ENCODE assay signal across 8 mouse cellular contexts in the genomic region with DNA sequence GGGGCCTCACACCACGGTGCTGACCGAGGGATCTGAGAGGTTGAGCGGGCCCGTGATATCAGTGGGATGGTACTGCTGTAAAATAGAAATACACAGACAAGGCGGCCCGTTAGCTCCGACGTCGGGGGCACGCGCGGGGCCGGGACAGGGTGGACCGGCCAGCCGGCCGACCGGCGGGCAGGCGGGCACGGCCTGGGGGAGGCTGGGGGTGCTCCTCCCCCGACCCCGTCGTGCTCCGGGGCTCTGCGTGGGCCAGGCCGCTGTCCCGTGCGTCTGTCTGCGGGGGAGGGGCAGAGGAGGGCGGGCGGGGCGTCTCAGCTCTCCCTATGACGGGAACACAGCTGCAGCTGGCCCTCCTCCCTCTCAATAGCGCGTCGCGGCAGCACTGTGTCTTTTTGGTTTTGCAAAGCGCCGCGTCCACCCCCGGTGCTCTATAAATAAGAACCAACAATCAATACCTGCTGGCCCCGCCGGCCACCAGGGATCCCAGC. TPM values are rescaled to one million over a fixed set of nuclear protein-coding genes. Genes with fewer than 3 reads are reported as not detected.
DNase-seq lines count a peak whose midpoint lies in the region; ATAC-seq lines count a peak whose summit lies in the region.

No protein-coding gene starts in this region.

- H3K27me3 ChIP-seq in neural tube, embryonic 11.5 days (ENCODE audit: control insufficient read depth, insufficient read depth, low read length) = peaks cover 65% of the 10 kb centered on the region
- H3K27me3 ChIP-seq in forebrain, embryonic 16.5 days (replicated peaks; ENCODE audit: control insufficient read depth, insufficient read depth, low read length) = peaks cover 58% of the 10 kb centered on the region
- peaks cover 59% of the 10 kb centered on the region for H3K27me3 ChIP-seq in intestine, embryonic 16.5 days (replicated peaks; ENCODE audit: control insufficient read depth, insufficient read depth, low read length)

- no peak for ATAC-seq in neural tube, embryonic 11.5 days (ENCODE audit: insufficient read depth, low FRiP score, low TSS enrichment)
- ATAC-seq in forebrain, embryonic 16.5 days = peak; percentile 7; the same call in 1 of the 2 replicates
- 0 out of 2 replicates have a peak, but pooled peaks have one; percentile 11 for ATAC-seq in intestine, embryonic 16.5 days
- no peak for ATAC-seq in megakaryocyte progenitor cell, adult 5-6 weeks (replicated peaks; ENCODE audit: poor library complexity)

- H3K9me3 ChIP-seq in neural tube, embryonic 11.5 days (ENCODE audit: control insufficient read depth, low read length) = no peaks in the 10 kb centered on the region
- no peaks in the 10 kb centered on the region for H3K9me3 ChIP-seq in forebrain, embryonic 16.5 days (ENCODE audit: control insufficient read depth, low read length)
- no peaks in the 10 kb centered on the region for H3K9me3 ChIP-seq in intestine, embryonic 16.5 days (ENCODE audit: control insufficient read depth, low read length)

- peak; percentile 15 for DNase-seq in neural tube, embryonic 11.5 days (ENCODE audit: low spot score)
- DNase-seq in neural tube, embryonic 10.5 days (ENCODE audit: extremely low spot score, low spot score) = no peak
- DNase-seq in lung, postnatal 36 days = peak; percentile 46
- no peak for DNase-seq in adrenal gland, postnatal 14 days
- no peak for DNase-seq in cerebellum, adult 9-11 months

- no peak overlapping the region for H3K27ac ChIP-seq in neural tube, embryonic 11.5 days (ENCODE audit: low read depth, low read length)
- no peak overlapping the region for H3K27ac ChIP-seq in forebrain, embryonic 16.5 days (ENCODE audit: low read length)
- no peak overlapping the region for H3K27ac ChIP-seq in intestine, embryonic 16.5 days (ENCODE audit: low read length)

- H3K4me1 ChIP-seq in neural tube, embryonic 11.5 days (ENCODE audit: control insufficient read depth, insufficient read depth, low read length) = no peaks in the 10 kb centered on the region
- peaks cover 28% of the 10 kb centered on the region for H3K4me1 ChIP-seq in forebrain, embryonic 16.5 days (replicated peaks; ENCODE audit: control insufficient read depth, insufficient read depth, low read length)
- H3K4me1 ChIP-seq in intestine, embryonic 16.5 days (ENCODE audit: control insufficient read depth, insufficient read depth, low read length) = peaks cover 12% of the 10 kb centered on the region

- H3K4me3 ChIP-seq in neural tube, embryonic 11.5 days (ENCODE audit: low read depth, low read length) = peak overlapping the region; percentile 22
- peak overlapping the region; percentile 24 for H3K4me3 ChIP-seq in forebrain, embryonic 16.5 days (replicated peaks; ENCODE audit: low read length)
- peak overlapping the region; percentile 41 for H3K4me3 ChIP-seq in intestine, embryonic 16.5 days (ENCODE audit: low read length)

- H3K36me3 ChIP-seq in neural tube, embryonic 11.5 days (ENCODE audit: control insufficient read depth, insufficient read depth, low read length) = no peaks in the 10 kb centered on the region
- H3K36me3 ChIP-seq in forebrain, embryonic 16.5 days (ENCODE audit: control insufficient read depth, insufficient read depth) = no peaks in the 10 kb centered on the region
- H3K36me3 ChIP-seq in intestine, embryonic 16.5 days (ENCODE audit: control insufficient read depth, insufficient read depth, low read length) = no peaks in the 10 kb centered on the region

- peak overlapping the region; percentile 17 for H3K4me2 ChIP-seq in neural tube, embryonic 11.5 days (ENCODE audit: low read depth)
- peak overlapping the region; percentile 41 for H3K4me2 ChIP-seq in forebrain, embryonic 16.5 days (ENCODE audit: low read length)
- peak overlapping the region; percentile 67 for H3K4me2 ChIP-seq in intestine, embryonic 16.5 days (ENCODE audit: low read depth, low read length)

- 5% methylated on average over 38 of the region's 43 CpGs for WGBS in neural tube, embryonic 11.5 days
- 5% methylated on average over 34 of the region's 43 CpGs for WGBS in forebrain, embryonic 16.5 days
- WGBS in intestine, embryonic 16.5 days = 5% methylated on average over 41 of the region's 43 CpGs

- H3K9ac ChIP-seq in neural tube, embryonic 11.5 days (ENCODE audit: low read length) = no peak overlapping the region; the same call in 1 of the 2 replicates
- H3K9ac ChIP-seq in forebrain, embryonic 16.5 days (replicated peaks; ENCODE audit: low read depth, low read length) = peak overlapping the region; percentile 44
- peak overlapping the region; percentile 46 for H3K9ac ChIP-seq in intestine, embryonic 16.5 days (ENCODE audit: low read depth, low read length)

RNA-seq across cellular contexts. Expression of a gene that starts 2.4 kb away (rescaled TPM):
- not detected in 2 replicates for polyA plus RNA-seq in neural tube, embryonic 11.5 days (2014; fragmentation: Nextera tagmentation; extraction: Ambion mirVana)
- polyA plus RNA-seq in forebrain, embryonic 16.5 days (2015; fragmentation: Nextera tagmentation; extraction: Ambion mirVana) = 0.21 TPM in 1 of 2 replicates, not detected in the other
- polyA plus RNA-seq in intestine, embryonic 16.5 days (2015; fragmentation: Nextera tagmentation; extraction: Ambion mirVana) = 1.9 and 2.5 TPM in 2 replicates
- not detected in 2 replicates for total RNA-seq in adrenal gland, postnatal 14 days (2021)
- total RNA-seq in megakaryocyte progenitor cell, adult 5-6 weeks (2015) = not detected in 2 replicates
- not detected in 2 replicates for total RNA-seq in megakaryocyte progenitor cell, adult 5-6 weeks (2017)

RNA-seq across cellular contexts. Expression of a gene that starts 4.2 kb away (rescaled TPM):
- polyA plus RNA-seq in neural tube, embryonic 11.5 days (2014; fragmentation: Nextera tagmentation; extraction: Ambion mirVana) = not detected in 2 replicates
- not detected in 2 replicates for polyA plus RNA-seq in forebrain, embryonic 16.5 days (2015; fragmentation: Nextera tagmentation; extraction: Ambion mirVana)
- not detected in 2 replicates for polyA plus RNA-seq in intestine, embryonic 16.5 days (2015; fragmentation: Nextera tagmentation; extraction: Ambion mirVana)
- total RNA-seq in adrenal gland, postnatal 14 days (2021) = not detected in 2 replicates
- total RNA-seq in megakaryocyte progenitor cell, adult 5-6 weeks (2015) = not detected in 2 replicates
- not detected in 2 replicates for total RNA-seq in megakaryocyte progenitor cell, adult 5-6 weeks (2017)

RNA-seq across cellular contexts. Expression of a gene that starts 19.8 kb away (rescaled TPM):
- polyA plus RNA-seq in neural tube, embryonic 11.5 days (2014; fragmentation: Nextera tagmentation; extraction: Ambion mirVana) = 120 and 128 TPM in 2 replicates
- 150 and 159 TPM in 2 replicates for polyA plus RNA-seq in forebrain, embryonic 16.5 days (2015; fragmentation: Nextera tagmentation; extraction: Ambion mirVana)
- polyA plus RNA-seq in intestine, embryonic 16.5 days (2015; fragmentation: Nextera tagmentation; extraction: Ambion mirVana) = 91.4 and 97.3 TPM in 2 replicates
- 63.9 and 66.1 TPM in 2 replicates for total RNA-seq in adrenal gland, postnatal 14 days (2021)
- total RNA-seq in megakaryocyte progenitor cell, adult 5-6 weeks (2015) = 28.3 and 34.4 TPM in 2 replicates
- 36.5 and 42.4 TPM in 2 replicates for total RNA-seq in megakaryocyte progenitor cell, adult 5-6 weeks (2017)

RNA-seq across cellular contexts. Expression of a gene that starts 19.9 kb away (rescaled TPM):
- 217 and 227 TPM in 2 replicates for polyA plus RNA-seq in neural tube, embryonic 11.5 days (2014; fragmentation: Nextera tagmentation; extraction: Ambion mirVana)
- polyA plus RNA-seq in forebrain, embryonic 16.5 days (2015; fragmentation: Nextera tagmentation; extraction: Ambion mirVana) = 199 and 204 TPM in 2 replicates
- 176 and 200 TPM in 2 replicates for polyA plus RNA-seq in intestine, embryonic 16.5 days (2015; fragmentation: Nextera tagmentation; extraction: Ambion mirVana)
- 45.8 and 49.8 TPM in 2 replicates for total RNA-seq in adrenal gland, postnatal 14 days (2021)
- total RNA-seq in megakaryocyte progenitor cell, adult 5-6 weeks (2015) = 136 and 148 TPM in 2 replicates
- 71.3 and 92.7 TPM in 2 replicates for total RNA-seq in megakaryocyte progenitor cell, adult 5-6 weeks (2017)

RNA-seq across cellular contexts. Expression of a gene that starts 26.9 kb away (rescaled TPM):
- polyA plus RNA-seq in neural tube, embryonic 11.5 days (2014; fragmentation: Nextera tagmentation; extraction: Ambion mirVana) = 2.5 and 3.7 TPM in 2 replicates
- polyA plus RNA-seq in forebrain, embryonic 16.5 days (2015; fragmentation: Nextera tagmentation; extraction: Ambion mirVana) = 19.0 and 29.4 TPM in 2 replicates
- 1.7 and 2.1 TPM in 2 replicates for polyA plus RNA-seq in intestine, embryonic 16.5 days (2015; fragmentation: Nextera tagmentation; extraction: Ambion mirVana)
- total RNA-seq in adrenal gland, postnatal 14 days (2021) = 9.7 and 11.0 TPM in 2 replicates
- total RNA-seq in megakaryocyte progenitor cell, adult 5-6 weeks (2015) = not detected in 2 replicates
- not detected in 2 replicates for total RNA-seq in megakaryocyte progenitor cell, adult 5-6 weeks (2017)

Comparison
In these comparisons a context has a peak if more than half of its experiments do, and no peak if none do; other contexts are left out.
1. DNase-seq: peak in neural tube, embryonic 11.5 days (single experiment) and lung, postnatal 36 days (single experiment); none in neural tube, embryonic 10.5 days (single experiment), adrenal gland, postnatal 14 days (single experiment) and cerebellum, adult 9-11 months (single experiment).
2. ATAC-seq: peak in forebrain, embryonic 16.5 days (single experiment) and intestine, embryonic 16.5 days (single experiment); none in neural tube, embryonic 11.5 days (single experiment) and megakaryocyte progenitor cell, adult 5-6 weeks (single experiment).
3. H3K4me2 ChIP-seq: peak in every context shown above with its lines; median percentile 67 in intestine, embryonic 16.5 days; 41 in forebrain, embryonic 16.5 days; 17 in neural tube, embryonic 11.5 days.
4. Peak in every context shown above with its lines, with median percentiles within 50 percentile points of each other: H3K4me3 ChIP-seq.